Mouse (Mus musculus) frontal cortex, postnatal 36 days (tissue): Measurements from ENCODE around the gene 9430097D07Rik.

ENCODE experiments used
- DNase-seq, 2 experiments: peaks; one replicate each; pipeline ENCODE4 v3.0.0; 2022; ENCODE audit warnings: low spot score in 2 of 2

Gene 9430097D07Rik

GRCm38 (mm10) chr2:32534733-32535471 lies 40.6 kb downstream of the 9430097D07Rik start, which contains the start of gene Fam102a:
Fam102a (plus strand) TSS chr2:32535332.
- DNase-seq: peak; percentile 98

DNA sequence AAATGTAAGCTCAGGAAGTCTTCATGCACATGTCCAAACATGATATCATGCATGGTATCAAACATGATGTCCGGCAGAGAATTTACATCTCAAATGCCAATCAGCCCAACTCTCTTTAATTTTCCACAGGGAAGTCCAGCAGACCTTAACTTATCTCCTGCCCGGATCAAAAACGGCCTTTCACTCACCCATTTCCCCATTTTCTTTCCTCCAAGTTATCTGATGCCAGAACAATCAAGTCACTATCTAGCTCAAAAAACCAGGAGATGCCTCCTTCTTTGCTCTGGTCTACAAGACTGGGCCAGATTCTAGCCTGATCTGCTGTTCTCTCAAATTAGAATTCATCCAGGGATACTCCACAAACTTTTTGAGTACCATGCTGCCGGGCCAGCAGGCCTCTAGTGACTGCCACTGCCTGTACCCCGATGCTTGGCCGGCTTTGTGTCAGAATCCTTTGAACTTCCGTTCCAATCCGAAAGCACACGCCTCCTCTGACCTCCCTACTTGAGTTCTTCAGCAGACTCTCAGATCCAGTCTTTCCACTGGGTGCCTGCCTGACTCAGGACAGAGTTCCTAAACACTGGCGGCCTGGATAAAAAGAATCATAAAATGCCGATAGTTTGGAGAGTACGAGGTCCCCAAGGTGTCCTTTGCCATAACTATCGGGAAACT lies 41.3 kb downstream of the 9430097D07Rik start:
- DNase-seq: peak in 1 of 2 experiments; percentile 26

- no peak for DNase-seq
Observed at GRCm38 (mm10) chr2:32533163-32533562, 42.3 kb downstream of the 9430097D07Rik start.

DNA sequence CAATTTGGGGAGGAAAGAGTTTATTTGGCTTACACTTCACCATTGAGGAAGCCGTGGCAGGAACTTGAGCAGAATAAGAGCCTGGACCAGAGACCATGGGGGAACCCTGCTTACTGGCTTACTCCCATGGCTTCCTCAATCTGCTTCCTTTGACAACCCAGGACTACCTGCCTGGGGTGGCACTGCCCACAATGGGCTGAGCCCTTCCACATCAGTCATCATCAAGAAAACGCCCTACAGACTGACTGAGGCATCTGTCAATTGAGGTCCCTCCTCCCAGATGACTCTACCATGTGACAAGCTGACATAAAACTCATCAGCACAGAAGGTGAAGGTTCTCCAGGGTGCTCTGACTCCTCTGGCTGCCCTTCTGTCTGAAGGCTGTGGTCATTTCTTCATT lies 45.0 kb downstream of the 9430097D07Rik start:
- no peak for DNase-seq

GRCm38 (mm10) chr2:32528326-32528725 lies 47.2 kb downstream of the 9430097D07Rik start:
- DNase-seq: no peak

DNA sequence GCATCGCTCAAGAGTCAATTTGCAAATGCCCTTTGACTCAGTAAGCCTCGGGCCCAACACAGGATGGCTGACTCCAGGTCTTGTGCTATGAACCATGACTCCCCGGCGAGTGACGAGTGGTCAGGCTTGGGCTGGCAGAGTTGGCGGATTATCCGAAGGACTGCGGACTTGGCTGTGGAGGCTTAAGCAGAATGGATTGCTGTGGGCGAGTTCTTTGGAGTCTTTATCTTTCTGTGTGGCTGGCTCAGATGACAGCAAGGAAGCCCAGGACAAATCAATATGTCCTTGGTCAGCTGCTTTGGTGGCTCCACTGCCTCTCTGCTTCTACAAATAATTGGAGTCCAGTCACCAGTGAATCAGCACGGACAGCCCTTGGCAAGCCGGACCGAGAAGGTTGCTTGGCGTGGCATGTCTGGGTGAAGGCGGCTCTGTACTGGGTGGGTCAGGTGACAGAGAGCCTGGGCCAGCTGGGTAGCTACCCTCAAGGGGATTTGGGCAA lies 48.0 kb downstream of the 9430097D07Rik start:
- DNase-seq: no peak

- DNase-seq: no peak
Observed at GRCm38 (mm10) chr2:32525816-32526215, 49.7 kb downstream of the 9430097D07Rik start.

- no peak for DNase-seq
Observed at GRCm38 (mm10) chr2:32524536-32525031, 50.9 kb downstream of the 9430097D07Rik start.
